Mouse (Mus musculus) lung, adult 2 months (tissue): ENCODE results near the gene Mt1.

Source experiments
- CTCF ChIP-seq: fragments of 200-500 bp; IDR thresholded peaks from 2 replicates; pipeline ENCODE4 v1.5.1; 2011; ENCODE audit warnings: mild to moderate bottlenecking, low read length, control low read depth; ENCODE audit not compliant: insufficient read depth
- POLR2A ChIP-seq: fragments of 200-500 bp; IDR thresholded peaks from 2 replicates; pipeline ENCODE4 v1.6.1; 2011; ENCODE audit warnings: low read depth, mild to moderate bottlenecking, control low read depth, low read length, borderline replicate concordance; ENCODE audit errors: extremely low read depth

GRCm38 (mm10) chr8:94186542-94186941, 7.7 kb downstream of the Mt1 start:
- TF ChIP-seq CTCF (peak; percentile 67), POLR2A (no peak)
